Mouse (Mus musculus) small intestine, adult 2 months (tissue): Measurements from ENCODE around the gene Pcnx3.

Experiments used
- CTCF ChIP-seq: fragments of 200-500 bp; IDR thresholded peaks from 2 replicates; pipeline ENCODE4 v1.5.1; 2012; ENCODE audit warnings: low read depth, mild to moderate bottlenecking, control low read depth, inconsistent platforms, low read length, moderate library complexity, mixed read lengths; ENCODE audit not compliant: insufficient replicate concordance, insufficient read length; ENCODE audit errors: extremely low read depth
- POLR2A ChIP-seq: fragments of 200-500 bp; IDR thresholded peaks from 2 replicates; pipeline ENCODE4 v1.6.1; 2012; ENCODE audit warnings: low read depth, mild to moderate bottlenecking, control low read depth, inconsistent platforms, low read length, moderate library complexity

DNA sequence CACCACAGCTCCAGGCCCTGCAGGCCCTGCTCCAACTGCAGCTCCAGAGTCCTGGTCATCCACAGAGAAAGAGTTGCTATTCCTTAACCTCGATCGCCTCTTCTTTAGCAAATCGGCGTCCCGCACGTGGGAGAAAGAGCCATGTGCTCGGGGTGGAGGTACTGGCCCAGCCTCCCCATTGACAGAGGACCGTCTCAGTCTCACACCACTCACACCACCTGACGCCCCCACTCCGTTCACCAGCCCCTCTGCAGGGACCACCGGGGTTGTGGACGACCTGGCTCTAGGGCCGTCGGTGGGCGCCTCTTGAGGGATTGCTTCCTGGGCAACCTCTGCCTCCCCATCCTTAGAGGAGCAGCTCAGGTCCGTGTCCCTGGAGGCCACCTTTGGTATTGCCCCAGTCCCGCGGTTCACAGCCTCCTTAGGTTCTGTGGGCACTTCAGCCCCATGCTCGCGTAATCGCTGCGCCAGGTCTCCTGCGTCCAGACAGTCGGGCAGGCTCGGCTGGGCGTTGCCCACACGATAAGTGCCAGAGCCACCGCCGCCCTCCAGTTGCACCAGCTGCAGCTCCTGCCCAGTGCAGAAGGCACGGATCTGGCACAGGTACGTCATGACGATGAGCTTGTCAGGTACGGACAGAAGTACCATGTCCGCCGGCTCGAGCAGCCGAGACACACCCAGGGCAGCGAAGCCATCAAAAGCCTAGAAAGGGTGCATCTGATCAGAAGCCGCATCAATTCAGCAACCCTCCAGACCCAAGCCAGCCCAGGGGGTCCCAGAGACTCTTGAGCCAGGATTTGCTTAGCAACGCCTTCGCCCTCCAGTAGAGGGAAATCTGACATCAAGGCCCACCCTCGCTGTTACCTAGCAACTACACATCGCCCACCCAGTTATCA, 27.3 kb upstream of the Pcnx3 start:
- TF ChIP-seq CTCF (peak; percentile 23; the same call in 1 of the 2 replicates), POLR2A (no peak)
